Mouse (Mus musculus): ENCODE results near the gene Plekhj1.

- TF ChIP-seq CTCF (IDR thresholded peaks at IDR 0.05; ENCODE audit: extremely low read depth, insufficient read depth, low read length) (no peak), POLR2A (IDR thresholded peaks at IDR 0.05; ENCODE audit: extremely low read depth, insufficient read depth, low read length) (no peak)
These were observed 6.8 kb downstream of the Plekhj1 start for GRCm38 (mm10) chr10:80791476-80792174.
